27 mouse cellular contexts compared by ENCODE assay signal in the genomic region with DNA sequence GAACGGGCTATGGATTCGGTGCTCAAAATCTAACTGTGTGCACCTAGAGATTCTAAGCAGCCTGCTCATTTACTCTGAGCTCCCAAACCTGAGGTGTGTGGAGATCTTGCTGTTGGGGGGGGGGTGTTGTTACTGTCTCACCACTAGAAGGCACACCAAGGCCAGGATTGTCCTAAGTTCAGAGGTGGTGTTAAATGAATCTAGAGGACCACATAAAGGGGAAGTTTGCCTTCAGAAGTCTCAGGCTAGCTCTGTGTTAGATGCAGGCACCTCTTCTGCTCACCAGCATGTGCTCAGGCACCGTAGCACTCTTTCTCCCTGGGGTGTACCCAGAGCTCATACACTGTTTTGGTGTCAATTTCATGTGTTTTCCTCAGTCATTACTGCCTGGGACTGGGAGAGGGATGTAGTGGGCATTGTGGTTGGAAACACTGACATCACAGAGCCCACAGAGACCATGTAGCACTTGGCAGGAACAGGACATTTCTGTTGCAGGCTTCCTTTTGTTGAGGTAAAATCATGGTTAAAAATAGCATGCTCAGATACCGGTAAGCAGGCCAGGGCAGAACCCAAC. TPM values are rescaled to one million over a fixed set of nuclear protein-coding genes. Genes with fewer than 3 reads are reported as not detected.
"Had no signal": no experiment of that assay in that cellular context is flagged by ENCODE, and none has a peak within 500 bp of the region (broad histone marks: within the 10 kb centered on the region; RNA-seq: fewer than 3 reads in every experiment).

No protein-coding gene starts in this region.

- ATAC-seq: liver, postnatal 0 days; lung, postnatal 0 days; midbrain, embryonic 13.5 days; midbrain, embryonic 15.5 days had no signal

- H3K27me3 ChIP-seq: liver, embryonic 15.5 days; lung, embryonic 15.5 days; megakaryocyte, embryonic 14.5 days; midbrain, embryonic 13.5 days; midbrain, embryonic 15.5 days; neural tube, embryonic 13.5 days; neural tube, embryonic 15.5 days; stomach, embryonic 15.5 days had no signal

- H3K4me3 ChIP-seq: liver, embryonic 15.5 days; lung, embryonic 15.5 days; megakaryocyte, embryonic 14.5 days; midbrain, embryonic 13.5 days; midbrain, embryonic 15.5 days; myocyte; neural tube, embryonic 13.5 days; neural tube, embryonic 15.5 days; stomach, embryonic 15.5 days had no signal

- DNase-seq: liver, postnatal 0 days; lung, adult 2 months; lung, postnatal 14 days; lung, postnatal 36 days; retina, postnatal 1 day; right cerebral cortex, adult 18-20 months; right cerebral cortex, postnatal 25 days; thymus, adult 2 months; thymus, postnatal 25 days; thymus, postnatal 4 days had no signal

- H3K36me3 ChIP-seq: liver, embryonic 15.5 days; lung, embryonic 15.5 days; midbrain, embryonic 13.5 days; midbrain, embryonic 15.5 days; neural tube, embryonic 13.5 days; neural tube, embryonic 15.5 days; stomach, embryonic 15.5 days had no signal

- H3K27ac ChIP-seq: liver, embryonic 15.5 days; lung, embryonic 15.5 days; macrophage; midbrain, embryonic 13.5 days; midbrain, embryonic 15.5 days; neural tube, embryonic 13.5 days; neural tube, embryonic 15.5 days; stomach, embryonic 15.5 days; stomach, postnatal 0 days had no signal

- H3K4me1 ChIP-seq: liver, embryonic 15.5 days; lung, embryonic 15.5 days; midbrain, embryonic 13.5 days; midbrain, embryonic 15.5 days; neural tube, embryonic 13.5 days; neural tube, embryonic 15.5 days; stomach, embryonic 15.5 days had no signal

RNA-seq across cellular contexts. Expression of gene Mrgpra1, which starts 8.0 kb away (rescaled TPM):
- total RNA-seq: midbrain, postnatal 0 days had no signal
- polyA plus RNA-seq: liver, embryonic 15.5 days; liver, postnatal 0 days; lung, adult 2 months; lung, embryonic 15.5 days; lung, postnatal 0 days; macrophage; midbrain, embryonic 11.5 days; midbrain, embryonic 13.5 days; midbrain, embryonic 15.5 days; midbrain, postnatal 0 days; myocyte; neural tube, embryonic 11.5 days; spleen, adult 2 months; stomach, embryonic 15.5 days; stomach, postnatal 0 days; testis, adult 2 months had no signal
